Mouse (Mus musculus): ENCODE measurements around the gene Msl3. TPM values are rescaled to one million over a fixed set of nuclear protein-coding genes. Genes with fewer than 3 reads are reported as not detected.
A peak's percentile ranks its signal among the peaks of the same experiment; 100 is the strongest.
"Not testable (repeated sequence)": the region's sequence is repeated elsewhere in the genome, so short reads cannot be mapped to it uniquely, and the experiment has no call there.

Msl3 gene
- total and polyA plus RNA-seq, 2 experiments from 2014 or later: 31.7 to 53.4 TPM

DNA sequence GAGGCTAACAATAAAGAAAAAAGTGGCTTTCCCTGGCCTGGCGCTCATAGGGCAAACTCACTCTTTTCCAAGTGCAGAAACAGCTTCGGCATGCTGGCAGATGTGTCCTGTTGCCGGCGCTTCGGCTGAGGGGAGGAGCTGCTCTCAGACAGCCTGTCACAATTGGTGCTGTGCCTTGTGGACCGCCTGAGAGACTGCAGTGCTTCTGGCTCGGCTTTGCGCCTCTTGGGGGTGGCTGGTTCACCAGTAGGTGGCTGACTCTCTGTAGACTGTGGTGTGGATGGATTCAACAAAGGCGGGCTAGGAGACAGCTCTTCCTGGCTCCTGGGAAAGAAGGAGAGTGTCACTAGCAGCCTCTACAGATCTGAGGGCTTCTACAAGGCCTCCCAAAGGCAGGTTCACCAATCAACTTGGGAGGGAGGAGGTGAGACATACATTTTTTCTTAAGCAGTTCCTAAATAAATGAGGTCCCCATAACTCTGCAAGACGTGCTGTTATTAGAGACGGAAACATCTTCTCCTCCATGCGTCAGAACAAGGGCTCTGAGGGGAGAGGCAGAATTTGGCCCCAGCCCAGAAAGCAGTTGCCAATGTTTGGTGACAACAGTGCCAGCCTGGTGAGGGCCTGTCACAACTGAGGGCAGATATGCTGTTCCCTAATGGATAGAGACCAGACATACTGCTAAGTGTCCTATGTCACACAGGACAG lies 9.6 kb downstream of the Msl3 start:
- H3K4me2 ChIP-seq (ENCODE audit: low read depth, low read length): no peak overlapping the region
- peak overlapping the region; percentile 38 for H3K27ac ChIP-seq (ENCODE audit: low read depth)
- H3K4me1 ChIP-seq (ENCODE audit: control insufficient read depth, insufficient read depth): no peaks in the 10 kb centered on the region
- no peak overlapping the region for H3K4me3 ChIP-seq (ENCODE audit: low read depth, low read length)
- no peak for TF ChIP-seq EP300 (IDR thresholded peaks at IDR 0.05; ENCODE audit: low read depth)
- TF ChIP-seq CTCF (IDR thresholded peaks at IDR 0.05; ENCODE audit: low read depth): peak; percentile 43
- peaks cover 8% of the 10 kb centered on the region for H3K36me3 ChIP-seq (replicated peaks; ENCODE audit: control insufficient read depth, insufficient read depth, low read length)
- DNase-seq (ENCODE audit: low spot score) (peak; percentile 54), ATAC-seq (ENCODE audit: insufficient read depth, low read depth) (peak; percentile 95)
- H3K27me3 ChIP-seq (ENCODE audit: control insufficient read depth, insufficient read depth, low read length): no peaks in the 10 kb centered on the region
- no peak overlapping the region for H3K9ac ChIP-seq (replicated peaks; ENCODE audit: low read depth, low read length)
- no peaks in the 10 kb centered on the region for H3K9me3 ChIP-seq (replicated peaks; ENCODE audit: control insufficient read depth, low read length)
- 43% methylated on average over 12 of the region's 12 CpGs for WGBS

DNA sequence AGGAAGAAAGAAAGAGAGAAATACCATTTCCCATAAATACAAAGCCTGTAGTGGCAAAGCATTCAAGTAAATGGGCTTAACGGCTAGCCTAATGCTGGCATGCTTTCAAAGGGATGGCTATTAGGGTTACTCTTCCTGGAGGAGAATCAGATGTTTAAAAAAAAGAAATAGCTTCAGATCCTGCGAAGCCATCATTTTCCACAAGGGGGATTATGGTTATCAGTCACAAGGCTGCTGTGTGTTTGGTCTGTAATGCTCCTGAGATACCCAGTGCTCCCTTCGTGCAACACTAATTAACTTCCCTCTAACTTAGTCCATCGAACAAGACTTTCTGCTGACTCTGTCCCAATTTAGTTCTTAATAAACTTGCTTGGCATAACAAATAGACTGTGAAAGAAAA lies 13.5 kb downstream of the Msl3 start:
- ATAC-seq (ENCODE audit: insufficient read depth, low read depth) (no peak), DNase-seq (ENCODE audit: low spot score) (no peak)
- H3K4me1 ChIP-seq (ENCODE audit: control insufficient read depth, insufficient read depth): no peaks in the 10 kb centered on the region
- H3K4me2 ChIP-seq (ENCODE audit: low read depth, low read length): no peak overlapping the region
- H3K9ac ChIP-seq (replicated peaks; ENCODE audit: low read depth, low read length): no peak overlapping the region
- WGBS: 53% methylated on average over 4 of the region's 4 CpGs
- H3K27ac ChIP-seq (ENCODE audit: low read depth): no peak overlapping the region
- H3K4me3 ChIP-seq (ENCODE audit: low read depth, low read length): no peak overlapping the region
- no peaks in the 10 kb centered on the region for H3K27me3 ChIP-seq (ENCODE audit: control insufficient read depth, insufficient read depth, low read length)
- no peaks in the 10 kb centered on the region for H3K9me3 ChIP-seq (replicated peaks; ENCODE audit: control insufficient read depth, low read length)
- H3K36me3 ChIP-seq (replicated peaks; ENCODE audit: control insufficient read depth, insufficient read depth, low read length): peaks cover 18% of the 10 kb centered on the region; the same call in 1 of the 2 replicates
- TF ChIP-seq CTCF (IDR thresholded peaks at IDR 0.05; ENCODE audit: low read depth): no peak
- no peak for TF ChIP-seq EP300 (IDR thresholded peaks at IDR 0.05; ENCODE audit: low read depth)

- not testable (repeated sequence) for H3K9me3 ChIP-seq (replicated peaks; ENCODE audit: control insufficient read depth, low read length); H3K4me1 ChIP-seq (ENCODE audit: control insufficient read depth, insufficient read depth); DNase-seq (ENCODE audit: low spot score); H3K4me2 ChIP-seq (ENCODE audit: low read depth, low read length); H3K27me3 ChIP-seq (ENCODE audit: control insufficient read depth, insufficient read depth, low read length); H3K4me3 ChIP-seq (ENCODE audit: low read depth, low read length); ATAC-seq (ENCODE audit: insufficient read depth, low read depth); H3K9ac ChIP-seq (replicated peaks; ENCODE audit: low read depth, low read length); H3K27ac ChIP-seq (ENCODE audit: low read depth)
- WGBS: 57% methylated on average over 4 of the region's 4 CpGs
- peaks cover 20% of the 10 kb centered on the region; the same call in 1 of the 2 replicates for H3K36me3 ChIP-seq (replicated peaks; ENCODE audit: control insufficient read depth, insufficient read depth, low read length)
- TF ChIP-seq CTCF (IDR thresholded peaks at IDR 0.05; ENCODE audit: low read depth): peak; percentile 59
Measured at GRCm38 (mm10) chrX:168659803-168660202, 13.9 kb downstream of the Msl3 start.

DNA sequence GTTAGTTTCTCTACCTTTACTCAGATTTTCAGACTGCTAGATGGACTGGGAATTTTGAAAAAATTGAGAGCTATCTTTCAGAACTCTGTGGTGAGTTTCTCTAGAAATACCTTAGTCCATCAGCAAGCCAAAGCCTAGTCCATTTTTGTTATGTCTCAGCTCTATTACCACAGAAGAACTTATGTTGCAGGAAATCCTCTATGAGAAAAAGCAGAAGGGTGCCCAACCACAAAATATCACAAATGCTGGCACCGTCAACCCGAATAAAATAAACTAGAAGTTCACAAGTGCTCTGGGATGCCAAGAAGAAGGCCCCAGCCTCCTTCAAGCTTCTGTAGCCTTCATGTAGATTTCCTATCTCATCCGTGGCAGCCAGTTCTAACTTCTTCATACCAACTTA lies 14.4 kb downstream of the Msl3 start:
- ATAC-seq (ENCODE audit: insufficient read depth, low read depth): no peak
- 74% methylated on average over 3 of the region's 3 CpGs for WGBS
- no peak overlapping the region for H3K27ac ChIP-seq (ENCODE audit: low read depth)

DNA sequence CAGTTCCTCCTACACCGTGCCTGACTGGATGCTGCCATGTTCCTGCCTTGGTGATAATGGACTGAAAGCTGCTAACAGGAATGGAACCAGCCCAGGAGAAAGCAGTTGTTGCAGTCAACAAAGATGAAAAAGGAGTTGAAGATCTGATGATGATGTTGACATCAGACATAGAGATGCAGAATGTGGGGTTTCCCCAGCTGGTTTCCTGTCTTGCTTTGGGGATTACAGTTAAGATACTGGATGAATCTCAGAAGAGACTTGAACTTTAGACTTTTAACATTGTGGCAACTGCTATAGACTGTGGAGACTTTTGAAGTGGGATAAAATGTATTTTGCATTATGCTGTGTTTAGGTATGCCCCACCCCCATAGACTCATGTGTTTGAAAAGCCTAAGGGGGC lies 15.9 kb downstream of the Msl3 start:
- ATAC-seq (ENCODE audit: insufficient read depth, low read depth) (no peak), DNase-seq (ENCODE audit: low spot score) (no peak)
- Histone ChIP-seq H3K4me3 (ENCODE audit: low read depth, low read length) (no peak overlapping the region), H3K4me2 (ENCODE audit: low read depth, low read length) (no peak overlapping the region), H3K27ac (ENCODE audit: low read depth) (no peak overlapping the region), H3K27me3 (ENCODE audit: control insufficient read depth, insufficient read depth, low read length) (no peaks in the 10 kb centered on the region), H3K4me1 (ENCODE audit: control insufficient read depth, insufficient read depth) (no peaks in the 10 kb centered on the region), H3K36me3 (replicated peaks; ENCODE audit: control insufficient read depth, insufficient read depth, low read length) (peaks cover 34% of the 10 kb centered on the region), H3K9ac (replicated peaks; ENCODE audit: low read depth, low read length) (no peak overlapping the region), H3K9me3 (replicated peaks; ENCODE audit: control insufficient read depth, low read length) (no peaks in the 10 kb centered on the region)
- 86% methylated on average over 1 of the region's 1 CpGs for WGBS
- TF ChIP-seq EP300 (IDR thresholded peaks at IDR 0.05; ENCODE audit: low read depth) (no peak), CTCF (IDR thresholded peaks at IDR 0.05; ENCODE audit: low read depth) (no peak)

More for the DNA sequence above, 14.4 kb downstream of the Msl3 start:
- no peak overlapping the region for H3K4me2 ChIP-seq (ENCODE audit: low read depth, low read length)
- DNase-seq (ENCODE audit: low spot score): no peak
- no peaks in the 10 kb centered on the region for H3K9me3 ChIP-seq (replicated peaks; ENCODE audit: control insufficient read depth, low read length)
- H3K27me3 ChIP-seq (ENCODE audit: control insufficient read depth, insufficient read depth, low read length): no peaks in the 10 kb centered on the region
- no peak for TF ChIP-seq CTCF (IDR thresholded peaks at IDR 0.05; ENCODE audit: low read depth)
- TF ChIP-seq EP300 (IDR thresholded peaks at IDR 0.05; ENCODE audit: low read depth): no peak
- H3K9ac ChIP-seq (replicated peaks; ENCODE audit: low read depth, low read length): no peak overlapping the region
- no peaks in the 10 kb centered on the region for H3K4me1 ChIP-seq (ENCODE audit: control insufficient read depth, insufficient read depth)
- H3K4me3 ChIP-seq (ENCODE audit: low read depth, low read length): no peak overlapping the region
- H3K36me3 ChIP-seq (replicated peaks; ENCODE audit: control insufficient read depth, insufficient read depth, low read length): peaks cover 24% of the 10 kb centered on the region; the same call in 1 of the 2 replicates

DNA sequence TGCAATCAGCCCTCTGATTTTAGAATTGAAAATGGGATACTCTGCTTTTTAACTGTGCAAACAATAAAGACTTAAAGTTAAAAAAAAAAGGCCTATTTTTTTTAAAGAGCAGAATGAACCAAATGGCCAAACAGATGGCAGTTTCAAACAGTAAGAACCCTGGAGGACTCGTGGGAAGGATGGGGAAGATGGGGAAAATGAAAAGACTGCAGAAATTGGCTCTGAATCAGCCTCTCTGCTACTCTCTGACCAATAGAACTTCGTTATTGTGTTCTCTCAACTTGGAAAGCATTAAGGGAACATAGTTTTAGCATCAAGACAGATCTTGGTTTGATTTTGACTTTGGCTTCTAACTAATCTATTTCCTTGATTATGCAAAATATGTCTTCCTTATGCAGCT lies 24.4 kb downstream of the Msl3 start:
- Histone ChIP-seq H3K4me2 (ENCODE audit: low read depth, low read length) (no peak overlapping the region), H3K36me3 (replicated peaks; ENCODE audit: control insufficient read depth, insufficient read depth, low read length) (peaks cover 23% of the 10 kb centered on the region), H3K27me3 (ENCODE audit: control insufficient read depth, insufficient read depth, low read length) (no peaks in the 10 kb centered on the region), H3K9ac (replicated peaks; ENCODE audit: low read depth, low read length) (no peak overlapping the region), H3K4me1 (ENCODE audit: control insufficient read depth, insufficient read depth) (no peaks in the 10 kb centered on the region), H3K27ac (ENCODE audit: low read depth) (no peak overlapping the region), H3K9me3 (replicated peaks; ENCODE audit: control insufficient read depth, low read length) (no peaks in the 10 kb centered on the region), H3K4me3 (ENCODE audit: low read depth, low read length) (no peak overlapping the region)
- no peak for ATAC-seq (ENCODE audit: insufficient read depth, low read depth)
- DNase-seq (ENCODE audit: low spot score): no peak
- no peak for TF ChIP-seq EP300 (IDR thresholded peaks at IDR 0.05; ENCODE audit: low read depth)
- no peak for TF ChIP-seq CTCF (IDR thresholded peaks at IDR 0.05; ENCODE audit: low read depth)
- 64% methylated on average over 2 of the region's 2 CpGs for WGBS

Data from heart, postnatal 0 days (tissue).